Mouse (Mus musculus) heart, adult 11 months (tissue): Measurements from ENCODE around the gene Tango2.

Source experiments
- DNase-seq: peaks from one replicate; pipeline ENCODE4 v3.0.0; 2022

The Tango2 gene

DNA sequence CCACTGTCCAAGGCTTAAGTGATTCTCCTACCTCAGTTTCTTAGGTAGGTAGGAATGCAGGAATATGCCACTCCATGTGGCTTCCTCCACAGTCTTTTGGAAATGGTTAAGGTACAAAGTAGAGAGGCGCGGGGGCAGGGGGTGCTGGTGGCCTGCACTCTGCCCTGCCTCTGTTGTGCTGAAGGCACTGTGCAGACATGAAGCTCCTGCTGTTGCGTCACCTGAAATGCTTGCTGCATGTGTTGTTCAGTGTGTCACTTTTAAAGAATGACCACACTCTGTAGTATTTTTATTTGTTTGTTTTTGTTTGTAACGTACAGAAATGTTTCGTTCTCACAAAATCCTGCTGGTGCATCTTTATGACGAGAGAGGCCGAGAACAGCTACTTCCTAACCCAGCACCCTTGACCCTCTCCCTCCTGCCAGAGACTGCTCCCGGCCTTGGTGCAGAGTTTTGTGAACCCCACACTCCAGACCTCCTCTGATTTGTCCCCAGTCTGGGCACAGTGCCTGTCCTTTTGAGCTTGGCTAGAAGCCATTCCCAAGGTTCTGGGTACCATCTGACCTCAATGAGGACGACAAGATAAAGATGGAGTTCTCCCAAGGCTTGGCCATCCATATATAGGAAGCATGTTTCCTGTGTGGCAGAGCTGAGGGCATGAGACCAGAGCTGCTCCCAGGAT lies 35.3 kb upstream of the Tango2 start:
- DNase-seq, result peak; percentile 94

DNA sequence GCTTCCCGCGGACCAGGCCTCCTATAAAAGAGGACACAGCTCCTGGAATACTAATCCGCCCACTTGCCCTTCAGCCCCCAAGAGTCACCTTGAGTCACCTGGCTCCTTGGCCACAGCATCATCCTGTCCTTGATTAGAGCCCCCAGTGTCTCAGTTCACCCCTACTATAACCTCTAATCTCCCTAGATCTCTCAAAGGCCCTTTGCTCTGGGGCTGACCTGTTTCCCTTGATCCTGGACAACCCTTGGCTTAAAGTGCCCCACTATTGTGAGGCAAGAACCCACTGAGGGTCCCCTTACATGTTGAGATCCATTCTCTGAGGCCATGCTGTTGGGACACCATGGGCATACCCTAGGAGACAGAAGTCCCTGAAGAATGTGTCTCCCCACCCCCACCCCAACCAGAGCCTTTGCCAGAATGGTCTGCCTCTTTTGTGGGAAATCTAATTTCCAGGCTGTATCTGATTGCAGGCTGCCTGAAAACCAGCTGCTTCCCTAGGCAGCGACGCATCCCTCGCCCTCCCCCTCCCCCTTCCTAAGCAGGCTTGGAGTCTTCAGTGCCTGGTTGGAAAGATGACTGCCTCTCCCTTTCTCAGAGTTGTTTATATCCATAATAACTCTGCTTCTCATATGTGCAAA lies 33.8 kb upstream of the Tango2 start:
- no peak for DNase-seq

DNA sequence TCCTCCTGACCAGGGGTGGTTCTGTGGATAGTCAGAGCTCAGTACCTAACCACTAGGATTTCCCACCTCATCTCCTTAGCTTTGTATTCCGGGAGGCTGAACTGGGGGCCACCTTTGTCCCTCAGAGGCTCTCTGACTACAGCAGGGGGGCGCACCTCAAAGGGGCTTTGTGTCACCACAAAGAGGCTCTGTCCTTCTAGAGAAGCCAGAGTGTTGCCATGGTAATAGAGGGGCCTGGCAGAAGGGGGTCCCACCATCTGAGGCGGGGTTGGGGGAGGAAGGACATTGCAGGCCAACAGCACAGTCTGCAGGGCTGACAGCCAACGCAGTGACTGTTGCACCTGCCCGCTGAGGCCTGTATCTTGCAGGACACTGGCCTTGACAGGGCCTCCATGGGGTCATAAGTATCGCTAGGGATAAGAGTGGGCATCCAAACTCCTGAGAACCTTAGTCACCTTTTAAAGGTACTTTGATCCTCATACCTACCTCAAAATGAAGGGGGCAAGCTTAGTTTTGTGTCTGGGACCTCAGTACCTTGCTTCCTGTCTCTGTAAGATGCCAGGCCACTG lies 32.7 kb upstream of the Tango2 start:
- no peak for DNase-seq

DNA sequence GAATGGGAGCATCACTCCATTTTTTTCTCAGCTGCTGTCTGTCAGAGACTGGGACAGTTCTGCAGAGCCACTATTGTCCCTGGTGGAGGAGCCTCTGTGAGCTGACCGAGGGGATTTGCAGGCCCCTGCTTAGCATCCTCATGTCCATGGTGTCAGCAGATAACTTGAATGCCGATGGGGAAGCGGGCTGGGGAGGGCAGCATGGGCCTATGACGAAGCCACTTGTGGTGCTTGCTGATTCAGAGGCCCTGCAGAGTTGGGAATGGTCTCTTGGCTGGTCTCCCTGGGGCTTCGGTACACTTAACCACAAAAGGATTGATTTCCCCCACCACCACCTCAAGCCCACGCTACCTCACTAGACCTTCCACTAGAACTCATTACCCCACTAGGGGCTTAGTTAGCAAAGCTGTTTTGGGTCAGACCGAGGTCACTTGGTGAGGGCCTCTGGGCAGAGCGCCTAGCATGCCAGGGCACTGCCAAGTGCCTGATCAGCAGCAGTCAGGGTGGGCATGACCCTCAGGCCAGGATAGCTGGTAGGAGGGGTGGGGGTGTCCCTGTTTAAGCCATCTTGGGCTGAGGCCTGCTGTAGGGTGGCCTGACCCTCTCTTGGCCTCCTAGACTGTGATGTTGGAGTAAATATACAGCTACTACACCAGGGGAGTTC lies 31.6 kb upstream of the Tango2 start:
- DNase-seq, result peak; percentile 92

DNA sequence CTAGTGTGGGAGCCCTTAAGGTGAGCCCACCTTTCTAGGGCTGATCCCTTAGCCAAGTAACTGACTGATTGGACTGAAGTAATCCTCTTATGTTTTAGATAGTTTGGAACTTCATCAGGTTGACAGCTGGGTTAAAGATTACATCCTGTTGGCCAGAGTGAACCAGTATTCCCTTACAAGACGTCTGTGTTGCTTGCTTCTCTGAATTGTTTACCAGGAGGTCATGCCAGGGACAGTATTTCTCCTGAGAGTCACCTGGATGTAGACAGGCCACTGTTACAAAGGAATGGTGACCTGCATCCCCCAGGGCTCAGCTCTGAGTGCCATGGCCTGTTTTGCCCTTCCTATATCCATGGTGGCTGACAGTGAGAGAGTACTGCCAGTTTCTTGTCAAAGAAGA lies 30.6 kb upstream of the Tango2 start:
- no peak for DNase-seq

DNA sequence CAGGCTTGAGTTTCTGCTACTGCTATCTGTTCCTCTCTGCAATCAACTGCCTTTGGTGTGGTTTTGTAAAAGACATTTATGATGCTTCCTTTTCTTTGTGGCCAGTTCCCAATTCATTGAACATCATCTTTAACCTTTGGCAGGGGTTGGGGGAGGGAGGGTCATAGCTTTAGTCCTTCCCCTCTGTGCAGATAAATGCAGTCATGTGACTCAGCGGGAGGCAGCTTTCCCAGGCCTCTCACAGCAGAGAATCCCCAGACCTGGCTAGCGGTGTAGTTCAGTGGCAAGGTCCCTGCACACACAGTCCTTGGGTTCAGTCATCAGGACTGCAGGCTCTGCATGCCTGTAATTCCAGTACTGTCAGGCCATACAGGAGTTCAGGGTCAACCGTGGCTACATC lies 29.3 kb upstream of the Tango2 start:
- DNase-seq, result no peak

DNA sequence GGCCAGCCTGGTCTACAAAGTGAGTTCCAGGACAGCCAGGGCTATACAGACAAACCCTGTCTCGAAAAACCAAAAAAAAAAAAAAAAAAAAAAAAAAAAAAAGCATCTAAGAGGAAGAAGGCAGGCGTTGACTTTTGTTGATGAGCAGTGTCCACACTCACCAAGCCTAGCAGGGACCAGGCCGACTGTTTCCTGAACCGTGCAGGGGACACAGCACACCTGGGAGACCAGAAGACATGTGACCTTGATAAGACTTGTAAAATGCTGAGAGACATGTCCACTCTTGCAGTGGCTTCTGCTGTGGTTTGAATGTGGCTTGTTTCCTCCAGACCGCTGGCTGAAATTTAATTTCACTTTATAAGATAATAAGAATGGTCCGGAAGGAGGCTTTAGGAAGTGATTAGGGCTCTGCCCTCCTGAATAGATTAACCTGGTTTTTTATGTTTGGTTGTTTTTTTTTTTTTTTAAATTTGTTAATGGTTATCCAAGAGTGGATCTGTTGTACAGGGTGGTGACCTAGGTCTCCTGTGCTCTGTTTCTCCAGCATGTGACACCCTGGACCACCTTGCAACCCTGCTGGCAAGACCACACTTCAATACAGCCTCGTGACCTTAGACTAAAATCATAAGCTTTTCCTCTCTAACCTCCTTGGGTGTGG lies 28.5 kb upstream of the Tango2 start:
- DNase-seq, result no peak

DNA sequence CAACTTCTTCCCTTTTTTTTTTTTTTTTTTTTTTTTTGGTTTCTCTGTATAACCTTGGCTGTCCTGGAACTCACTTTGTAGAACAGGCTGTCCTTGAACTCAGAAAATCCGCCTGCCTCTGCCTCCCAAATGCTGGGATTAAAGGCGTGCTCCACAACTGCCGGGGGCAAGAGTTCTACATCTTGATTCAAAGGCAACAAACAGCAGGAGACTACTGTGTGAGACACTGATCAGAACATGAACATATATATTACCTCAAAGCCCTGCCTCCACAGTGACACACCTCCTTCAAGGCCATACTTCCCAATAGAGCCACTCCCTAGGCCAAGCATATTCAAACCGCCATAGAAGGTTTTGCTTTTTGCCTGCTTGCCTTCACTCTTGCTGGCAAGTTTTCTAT lies 25.7 kb upstream of the Tango2 start:
- no peak for DNase-seq

DNA sequence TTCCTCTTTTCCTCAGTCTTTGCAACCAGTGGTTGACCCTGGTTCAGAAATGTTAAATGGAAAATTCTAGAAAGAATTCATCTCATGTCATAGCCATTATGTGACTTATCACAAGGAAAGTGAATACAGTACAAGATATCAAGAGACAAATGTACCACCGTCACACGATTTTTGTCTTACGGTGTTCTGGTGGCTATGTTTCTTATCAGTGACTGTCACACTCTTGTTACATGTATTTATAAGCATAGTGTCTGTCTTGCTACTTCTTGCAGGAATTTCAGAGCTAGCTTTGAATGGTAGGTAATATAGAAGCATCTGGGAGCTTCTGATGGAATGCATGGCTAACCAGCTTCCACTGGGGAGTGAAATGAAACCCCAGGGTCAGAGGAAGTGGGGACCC lies 22.3 kb upstream of the Tango2 start:
- no peak for DNase-seq

DNA sequence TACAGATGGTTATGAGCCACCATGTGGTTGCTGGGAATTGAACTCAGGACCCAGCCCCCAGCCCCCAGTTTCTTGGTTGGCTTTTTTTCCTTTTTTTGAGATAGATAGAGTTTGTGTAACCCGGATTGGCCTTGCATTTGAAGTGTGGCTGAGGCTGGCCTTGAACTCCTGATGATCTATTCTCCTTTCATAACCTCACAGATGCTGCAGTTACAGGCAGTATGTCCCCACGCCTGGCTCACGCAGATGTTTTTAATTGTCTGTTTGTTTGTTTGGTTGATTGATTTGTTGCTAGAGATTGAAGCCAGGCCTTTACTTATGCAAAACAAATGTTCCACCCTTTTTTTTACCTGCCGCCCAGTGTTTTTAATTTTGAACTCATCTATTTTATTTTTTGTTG lies 18.9 kb upstream of the Tango2 start:
- no peak for DNase-seq

DNA sequence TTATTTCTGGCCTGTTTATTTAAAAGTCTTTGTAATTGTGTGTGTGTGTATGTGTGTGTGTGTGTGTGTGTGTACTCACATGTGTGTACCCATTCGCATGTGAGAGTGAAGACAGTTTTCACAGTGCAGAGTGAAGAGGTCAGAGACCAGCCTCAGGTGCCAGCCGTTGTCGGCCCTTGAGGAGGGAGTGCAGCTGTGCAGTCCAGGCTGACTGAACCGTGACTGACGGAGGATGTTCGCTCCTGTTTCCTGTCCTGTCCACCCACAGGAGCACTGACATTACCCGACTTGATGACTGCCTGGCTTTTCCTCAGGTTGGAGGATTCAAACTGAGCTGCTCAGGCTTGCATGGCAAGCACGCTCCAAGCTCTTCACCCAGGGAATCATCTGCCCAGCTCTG lies 15.0 kb upstream of the Tango2 start:
- DNase-seq, result no peak

DNA sequence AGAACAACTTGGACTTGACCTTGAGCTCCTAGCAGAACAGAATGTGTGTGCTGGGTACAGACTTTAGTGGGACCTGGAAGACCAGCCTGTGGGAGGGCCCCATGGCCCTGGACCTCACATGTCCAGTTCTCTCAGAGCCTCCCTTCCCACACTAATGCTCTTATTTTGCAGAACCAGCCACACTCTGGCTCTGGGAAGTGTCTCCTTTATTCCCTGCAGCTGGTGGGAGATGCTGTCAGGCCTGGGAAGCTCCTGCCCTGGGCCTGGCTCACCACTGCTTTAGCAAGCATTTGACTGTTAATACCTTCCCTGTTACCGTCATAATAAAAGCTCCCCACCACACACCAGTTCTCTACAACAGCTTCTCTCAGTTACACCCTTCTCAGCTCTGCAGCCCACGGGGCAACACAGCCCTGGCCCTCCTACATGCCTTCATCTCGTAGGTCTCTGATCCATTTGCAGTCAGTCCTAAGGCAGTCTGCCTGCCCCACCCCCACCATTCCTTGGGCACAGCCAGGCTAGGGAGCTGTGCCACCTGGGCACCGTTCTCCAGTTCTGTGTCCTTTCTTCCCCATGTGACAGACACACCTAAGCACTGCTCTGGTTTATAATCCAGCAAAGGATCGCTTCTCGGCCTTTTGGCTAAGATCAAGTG lies 12.4 kb upstream of the Tango2 start:
- no peak for DNase-seq

DNA sequence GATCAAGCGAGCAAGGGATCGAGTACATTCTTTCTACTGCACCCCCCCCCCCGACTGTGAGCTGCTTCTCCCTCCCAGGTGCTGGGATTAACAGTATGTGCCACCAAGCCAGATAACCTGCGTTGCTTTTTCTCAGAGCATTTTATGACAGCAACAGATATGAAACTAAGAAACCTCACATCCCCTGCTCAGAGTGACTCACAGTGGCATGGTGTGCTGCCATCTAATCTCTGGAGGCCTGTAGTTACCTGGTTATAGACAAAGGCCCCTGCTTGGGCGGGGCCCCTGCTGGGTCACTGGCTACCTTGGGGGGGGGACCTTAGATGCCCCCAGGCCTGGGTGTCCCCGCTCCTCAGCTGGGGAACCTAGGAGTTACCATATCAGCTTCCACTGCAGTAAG lies 10.1 kb upstream of the Tango2 start:
- DNase-seq, result no peak

DNA sequence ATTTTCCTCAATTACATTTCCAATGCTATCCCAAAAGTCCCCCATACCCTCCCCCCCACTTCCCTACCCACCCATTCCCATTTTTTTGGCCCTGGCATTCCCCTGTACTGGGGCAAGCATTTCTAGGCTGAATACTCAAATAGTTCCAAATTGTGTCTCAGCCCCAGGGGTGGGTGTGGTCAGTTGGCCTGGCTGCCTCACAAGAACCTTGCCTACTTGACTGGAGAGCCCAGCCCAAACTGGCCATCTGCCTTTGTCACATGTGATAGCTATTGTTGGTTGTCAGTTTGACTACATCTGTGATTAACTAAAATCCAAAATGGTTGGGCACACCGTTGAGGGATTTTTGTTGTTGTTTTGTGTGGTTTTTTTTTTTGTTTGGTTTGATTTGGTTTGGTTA lies 9.1 kb upstream of the Tango2 start:
- DNase-seq, result peak; percentile 92

DNA sequence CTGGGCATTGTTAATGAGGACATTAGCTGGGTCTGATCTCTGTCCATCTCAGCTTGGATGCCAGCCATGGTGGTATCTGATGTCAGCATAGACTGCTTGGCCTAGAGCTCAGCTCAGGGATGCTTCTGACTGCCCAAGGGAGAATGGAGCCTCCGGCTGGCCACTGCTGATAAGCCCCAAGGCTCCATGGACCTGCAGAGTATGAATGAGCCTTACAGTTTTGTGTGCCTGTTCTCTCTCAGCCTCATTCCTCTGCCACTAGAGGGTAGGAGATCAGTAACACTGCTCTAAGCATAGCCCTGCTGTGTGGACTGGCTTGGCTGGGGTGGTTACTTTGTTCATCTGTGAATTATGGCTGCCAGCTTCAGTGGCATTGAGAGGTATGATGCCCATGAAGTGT lies 5.2 kb upstream of the Tango2 start:
- no peak for DNase-seq

DNA sequence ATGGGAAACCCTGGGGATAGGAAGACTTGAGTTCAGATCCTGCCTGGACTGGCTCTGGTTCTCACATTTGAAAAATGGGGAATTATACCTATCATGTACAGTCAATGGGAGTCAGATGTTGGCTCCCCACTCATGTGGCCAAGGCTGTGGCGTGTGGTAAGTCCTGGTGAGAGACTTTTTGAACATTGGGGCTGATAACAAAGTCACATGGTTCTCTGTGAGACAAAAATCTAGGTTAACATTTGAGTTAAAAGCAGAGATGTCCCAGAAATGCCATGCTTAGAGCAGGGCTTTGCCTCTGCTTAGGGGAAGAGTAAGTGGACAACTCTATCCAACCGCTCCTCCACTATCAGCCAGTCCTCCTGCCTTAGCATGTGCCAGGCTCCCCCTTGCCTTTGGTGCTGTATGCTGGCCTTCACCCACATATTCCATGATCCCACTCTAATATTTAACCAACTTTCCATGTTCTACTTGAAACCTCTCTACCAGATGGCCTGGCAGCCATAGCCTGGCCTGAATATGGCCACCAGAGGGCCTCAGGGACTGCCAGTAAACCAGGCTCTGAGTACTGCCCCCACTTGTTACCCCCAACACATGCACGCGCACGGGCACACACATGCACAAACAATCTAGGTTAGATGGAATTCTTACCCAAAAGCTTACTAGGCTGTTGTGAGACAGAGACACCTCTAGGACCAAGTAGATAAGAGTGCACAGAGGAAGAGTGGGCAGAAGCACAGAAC lies 3.6 kb upstream of the Tango2 start:
- peak; percentile 91 for DNase-seq

DNA sequence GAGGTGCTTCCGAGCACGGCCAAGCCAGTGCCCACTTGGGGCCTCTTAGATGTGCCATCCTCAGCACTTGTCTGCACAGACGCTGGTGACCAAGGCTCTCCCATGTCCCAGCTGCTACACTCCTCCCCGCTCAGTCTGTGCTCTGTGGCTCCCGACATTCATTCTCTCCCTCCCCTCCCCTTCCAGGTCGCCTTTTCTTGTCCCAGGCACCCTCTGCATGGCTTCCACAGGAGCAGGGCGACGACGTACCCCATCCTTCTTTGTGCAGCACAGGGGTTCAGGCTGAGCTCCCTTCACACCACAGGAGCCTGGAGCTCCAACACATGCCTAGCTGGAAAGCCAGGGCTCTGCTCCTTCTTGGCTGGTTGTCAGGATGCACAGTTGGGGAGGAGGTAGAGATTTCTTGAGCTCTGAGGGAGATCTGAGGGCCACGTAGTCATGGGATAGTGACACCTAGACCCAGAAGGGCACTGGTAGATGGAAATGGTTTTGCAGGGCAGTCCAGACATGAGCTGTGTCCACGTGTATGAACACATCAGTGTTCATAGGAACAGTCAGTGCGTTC lies 1.9 kb upstream of the Tango2 start:
- no peak for DNase-seq

DNA sequence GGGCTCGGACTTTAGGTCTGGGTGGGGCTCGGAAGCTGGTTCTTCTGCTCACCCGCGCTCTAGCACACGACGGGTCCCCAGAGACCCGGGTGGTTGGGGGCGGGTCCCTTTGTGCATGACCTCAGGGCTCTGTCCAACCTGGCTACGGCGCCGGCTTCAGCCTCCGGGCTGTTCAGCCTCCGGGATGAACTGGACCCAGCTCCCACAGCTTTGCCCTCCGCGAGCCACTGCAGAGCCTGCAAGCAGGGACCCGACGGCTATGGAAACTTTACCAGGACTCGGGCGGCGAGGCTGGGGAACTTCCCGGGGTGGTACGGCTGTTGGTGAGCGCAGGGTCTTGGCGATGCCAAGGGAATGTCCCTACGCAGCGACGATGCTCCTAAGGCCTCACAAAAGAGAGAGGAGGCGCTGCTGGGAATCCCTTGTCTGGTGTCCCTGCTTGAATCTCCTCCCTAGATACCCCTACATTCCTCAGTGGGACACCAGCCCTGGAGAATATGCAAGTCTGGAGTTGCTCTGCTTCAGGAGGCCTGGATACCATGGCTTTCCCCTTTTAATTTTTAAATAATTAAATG lies 785 bp upstream of the Tango2 start:
- no peak for DNase-seq

DNA sequence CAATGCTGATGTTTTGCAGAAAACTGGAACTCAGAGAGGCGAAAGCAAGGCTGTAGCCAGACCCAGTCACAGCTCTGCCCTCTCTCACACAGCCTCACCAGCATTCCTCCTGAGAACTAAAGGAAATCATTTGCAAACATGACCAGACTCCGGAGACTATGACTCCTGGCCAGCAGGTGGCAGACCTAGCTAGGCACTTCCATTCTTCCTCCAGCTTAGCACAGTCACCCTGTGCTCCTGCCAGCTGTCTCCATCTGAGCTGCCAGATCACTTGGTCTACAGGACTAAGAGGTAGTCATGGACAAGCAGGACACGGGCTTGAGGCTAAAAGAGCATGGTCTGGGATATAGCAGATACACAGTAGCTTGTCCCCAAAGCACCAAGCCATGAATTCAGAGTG lies 2.7 kb downstream of the Tango2 start:
- peak; percentile 98 for DNase-seq

DNA sequence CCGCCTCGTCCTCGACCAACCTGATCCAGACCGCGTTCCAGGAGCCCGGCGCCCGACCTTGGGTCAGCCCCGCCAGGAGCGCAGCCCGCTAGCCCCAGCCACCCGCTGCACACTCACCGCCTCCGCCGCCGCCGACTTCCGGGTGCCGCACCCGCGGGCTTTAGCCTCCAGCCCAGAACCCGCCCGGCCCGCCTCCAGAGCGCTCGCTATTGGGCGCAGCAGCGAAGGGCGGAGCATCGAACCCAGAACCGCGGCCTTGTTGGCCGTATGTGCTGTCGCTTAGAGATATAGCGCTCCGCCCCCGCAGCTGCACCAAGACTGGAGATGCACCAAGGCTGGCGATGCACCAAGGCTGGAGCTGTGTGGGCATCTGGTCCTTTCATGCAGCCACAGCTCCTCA lies 4.1 kb downstream of the Tango2 start:
- peak; percentile 100 for DNase-seq
